Mouse (Mus musculus) cerebellum, adult 9-11 months (tissue): ENCODE data around the gene Esp4.
"Not testable (repeated sequence)": the region's sequence is repeated elsewhere in the genome, so short reads cannot be mapped to it uniquely, and the experiment has no call there.

ENCODE experiments used
- DNase-seq: peaks from one replicate; pipeline ENCODE4 v3.0.0; 2022

Gene Esp4

GRCm38 (mm10) chr17:40598294-40598693, at the start of gene Esp4:
Esp4 (plus strand) TSS chr17:40598594.
- DNase-seq, result no peak

GRCm38 (mm10) chr17:40553470-40553869, 44.9 kb upstream of the Esp4 start:
- DNase-seq, result no peak

DNA sequence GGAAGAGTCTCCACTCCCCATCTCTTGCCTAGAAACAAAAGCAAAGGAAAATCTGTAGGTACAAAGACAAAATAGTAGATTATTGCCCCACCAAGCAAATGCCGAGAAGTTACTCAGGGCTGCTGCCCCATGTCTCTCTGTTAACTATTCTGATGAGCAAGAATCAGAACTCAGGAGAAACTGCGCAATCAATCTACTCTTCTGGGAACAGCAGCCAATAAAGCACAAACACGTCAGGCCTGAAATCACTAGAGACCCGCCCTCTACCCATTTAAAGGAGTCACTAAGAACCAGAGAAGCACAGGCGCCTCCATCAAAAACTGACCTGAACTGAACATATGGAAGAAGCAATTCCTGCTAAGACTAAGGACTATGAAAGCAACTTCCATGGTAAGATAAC, 37.2 kb upstream of the Esp4 start, which contains the start of gene Esp6:
Gene Esp6 (plus strand): TSS at position 301 of the 400 bp plus-strand sequence.
- DNase-seq, result no peak

DNA sequence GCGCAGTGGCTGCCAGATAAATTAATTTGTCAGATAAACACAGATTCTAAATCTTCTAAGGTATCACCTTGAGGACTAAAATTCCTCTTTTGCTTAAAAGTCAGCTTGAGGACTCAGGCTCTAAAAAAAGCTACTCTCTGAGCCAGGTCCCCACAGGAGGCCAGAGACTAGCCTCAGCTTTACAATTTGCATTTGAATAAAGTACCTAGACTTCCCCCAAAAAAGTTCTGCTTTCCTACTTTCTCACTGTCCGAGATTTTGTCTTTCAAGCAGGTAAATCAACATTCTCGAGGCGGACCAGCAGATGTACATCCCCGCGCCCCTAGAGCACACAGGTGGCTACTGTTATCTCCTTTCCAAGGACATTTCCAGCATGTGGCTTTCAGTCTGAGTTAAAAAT, 14.5 kb upstream of the Esp4 start:
- DNase-seq, result not testable (repeated sequence)

DNA sequence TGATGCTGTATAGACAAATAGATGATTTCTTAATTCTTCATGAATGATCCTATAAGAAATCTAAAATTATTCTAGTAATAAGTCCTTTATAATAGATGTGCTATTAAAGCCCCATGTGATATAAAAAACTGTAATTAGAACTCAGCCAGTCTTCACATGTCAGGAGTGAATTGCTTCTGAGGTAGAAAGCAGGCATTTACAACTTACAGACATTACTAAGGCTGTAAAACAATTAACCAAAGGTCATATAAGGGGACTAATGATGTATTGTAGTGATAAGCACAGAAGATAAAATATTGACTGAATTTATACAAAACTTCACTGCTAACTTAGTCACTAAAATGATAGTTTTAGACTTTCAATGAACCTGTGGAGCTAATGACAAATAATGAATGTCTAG, 7.1 kb upstream of the Esp4 start:
- no peak for DNase-seq

DNA sequence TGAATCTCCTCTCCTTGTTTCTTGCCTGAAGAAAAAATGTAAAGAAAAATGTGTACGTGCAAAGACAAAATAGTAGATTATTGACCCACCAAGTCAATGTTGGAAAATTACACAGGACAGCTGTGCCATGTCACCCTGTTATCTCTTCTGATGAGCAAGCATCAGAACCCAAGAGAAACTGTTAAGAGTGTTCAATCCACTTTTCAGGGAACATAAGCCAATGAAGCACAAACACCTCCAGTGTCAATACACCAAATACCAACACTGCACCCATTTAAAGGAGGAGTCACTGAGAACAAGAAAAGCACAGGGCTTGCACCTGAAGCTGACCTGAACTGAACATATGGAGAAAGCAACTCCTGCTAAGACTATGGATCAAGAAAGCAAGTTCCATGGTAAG, 33.4 kb downstream of the Esp4 start, which contains the start of gene Esp3:
Gene Esp3 (plus strand): TSS at position 301 of the 400 bp plus-strand sequence.
- not testable (repeated sequence) for DNase-seq
